Mouse (Mus musculus): ENCODE data around the gene Cfap57. TPM values are rescaled to one million over a fixed set of nuclear protein-coding genes. Genes with fewer than 3 reads are reported as not detected.

Cfap57 gene
- total RNA-seq, 2 experiments from 2014 or later = 0.41 to 0.84 TPM

- DNase-seq (ENCODE audit: low spot score in 2 of 2) = no peak
Observed at GRCm38 (mm10) chr4:118564926-118565279, 55.7 kb downstream of the Cfap57 start.

- no peak for DNase-seq (ENCODE audit: low spot score in 2 of 2)
Observed at GRCm38 (mm10) chr4:118564062-118564925, 56.3 kb downstream of the Cfap57 start.

GRCm38 (mm10) chr4:118553039-118553649 is 67.4 kb downstream of the Cfap57 start:
- no peak for DNase-seq (ENCODE audit: low spot score in 2 of 2)

GRCm38 (mm10) chr4:118548130-118548480 is 72.5 kb downstream of the Cfap57 start:
- DNase-seq (ENCODE audit: low spot score in 2 of 2) = peak in 1 of 2 experiments; percentile 9

- DNase-seq (ENCODE audit: low spot score in 2 of 2) = peak; percentile 37 to 67
Observed at GRCm38 (mm10) chr4:118547424-118548129, 73.0 kb downstream of the Cfap57 start.

- no peak for DNase-seq (ENCODE audit: low spot score in 2 of 2)
Observed at GRCm38 (mm10) chr4:118544441-118545127, 76.0 kb downstream of the Cfap57 start.

GRCm38 (mm10) chr4:118543592-118544260 is 76.9 kb downstream of the Cfap57 start, which contains the start of gene Tmem125:
Tmem125 (minus strand) TSS chr4:118544044.
- peak in 1 of 2 experiments; percentile 40 for DNase-seq (ENCODE audit: low spot score in 2 of 2)

GRCm38 (mm10) chr4:118543158-118543530 is 77.4 kb downstream of the Cfap57 start:
- DNase-seq (ENCODE audit: low spot score in 2 of 2) = no peak

GRCm38 (mm10) chr4:118542510-118543157 is 77.9 kb downstream of the Cfap57 start:
- peak in 1 of 2 experiments; percentile 22 for DNase-seq (ENCODE audit: low spot score in 2 of 2)

- no peak for DNase-seq (ENCODE audit: low spot score in 2 of 2)
Observed at GRCm38 (mm10) chr4:118539904-118540303, 80.7 kb downstream of the Cfap57 start.

GRCm38 (mm10) chr4:118537801-118538200 is 82.8 kb downstream of the Cfap57 start:
- DNase-seq (ENCODE audit: low spot score in 2 of 2) = no peak

GRCm38 (mm10) chr4:118535610-118536009 is 85.0 kb downstream of the Cfap57 start:
- DNase-seq (ENCODE audit: low spot score in 2 of 2) = no peak

GRCm38 (mm10) chr4:118533605-118534004 is 87.0 kb downstream of the Cfap57 start:
- DNase-seq (ENCODE audit: low spot score in 2 of 2) = no peak

- no peak for DNase-seq (ENCODE audit: low spot score in 2 of 2)
Observed at GRCm38 (mm10) chr4:118533156-118533555, 87.4 kb downstream of the Cfap57 start.

GRCm38 (mm10) chr4:118532663-118533062 is 87.9 kb downstream of the Cfap57 start:
- DNase-seq (ENCODE audit: low spot score in 2 of 2) = no peak

GRCm38 (mm10) chr4:118527720-118528119 is 92.9 kb downstream of the Cfap57 start:
- no peak for DNase-seq (ENCODE audit: low spot score in 2 of 2)

- no peak for DNase-seq (ENCODE audit: low spot score in 2 of 2)
Observed at GRCm38 (mm10) chr4:118527335-118527681, 93.3 kb downstream of the Cfap57 start.

GRCm38 (mm10) chr4:118526408-118527334 is 93.9 kb downstream of the Cfap57 start, which contains the start of gene 2610528J11Rik:
2610528J11Rik (plus strand) TSS chr4:118526999.
- DNase-seq (ENCODE audit: low spot score in 2 of 2) = no peak

GRCm38 (mm10) chr4:118525779-118526178 is 94.8 kb downstream of the Cfap57 start:
- no peak for DNase-seq (ENCODE audit: low spot score in 2 of 2)

All from layer of hippocampus, adult 18-20 months (tissue).